Mouse (Mus musculus) spleen, adult 2 months (tissue): ENCODE measurements around the gene Ngf.

ENCODE experiments used
- CTCF ChIP-seq: fragments of 200-500 bp; IDR thresholded peaks from 2 replicates; pipeline ENCODE4 v1.5.1; 2011; ENCODE audit warnings: mild to moderate bottlenecking, inconsistent platforms; ENCODE audit not compliant: insufficient read depth, insufficient read length, insufficient replicate concordance; ENCODE audit errors: extremely low read depth
- POLR2A ChIP-seq: fragments of 200-500 bp; IDR thresholded peaks from 2 replicates; pipeline ENCODE4 v1.6.1; 2011; ENCODE audit warnings: low read depth, low read length, inconsistent platforms

DNA sequence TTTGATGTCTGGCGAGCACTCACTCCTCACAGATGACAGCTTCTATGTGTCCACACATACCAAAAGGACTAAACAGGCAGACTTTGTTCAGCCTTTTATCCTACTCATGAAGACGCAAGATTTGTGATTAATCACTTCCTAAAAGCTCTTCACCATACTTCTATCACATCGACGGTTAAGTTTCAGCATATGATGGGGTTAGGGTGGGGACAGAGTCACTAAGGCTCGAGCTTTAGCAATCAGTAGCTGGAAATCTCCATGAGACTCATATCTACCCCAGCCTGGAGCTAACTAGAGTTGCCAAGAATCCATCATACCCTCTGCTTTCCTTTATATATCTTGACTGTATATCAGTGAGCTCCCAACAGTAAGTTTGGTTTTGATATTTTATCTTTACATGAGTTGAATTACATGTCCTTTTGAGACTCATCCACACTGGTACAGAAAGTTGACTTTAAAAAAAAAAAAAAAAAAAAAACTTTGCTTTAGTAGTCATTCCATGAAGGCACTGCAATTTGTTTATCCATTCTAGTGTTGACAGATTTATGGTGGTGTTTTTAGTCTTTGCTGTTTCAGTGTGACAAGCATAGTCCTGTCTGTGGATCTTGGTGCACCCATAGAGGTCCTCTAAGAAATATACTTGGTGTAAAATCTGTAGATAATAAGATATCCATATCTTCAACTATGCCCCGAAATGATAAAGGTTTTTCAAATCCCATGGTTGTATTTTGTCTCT is 84.4 kb downstream of the Ngf start:
- TF ChIP-seq POLR2A, result no peak
- no peak for TF ChIP-seq CTCF
